Mouse (Mus musculus) liver, embryonic 18 days (tissue): ENCODE results near the gene Olfr1168. TPM values are rescaled to one million over a fixed set of nuclear protein-coding genes. Genes with fewer than 3 reads are reported as not detected.

Experiments used
- polyA plus RNA-seq: library from polyadenylated mRNA; depleted of rRNA; stranded (reverse); fragments of >200 nt; gene quantifications from 2 replicates; pipeline ENCODE4 v1.2.3, GENCODE M21; 2012; rRNA removed

Olfr1168 gene
- polyA plus RNA-seq, result not detected in 2 replicates

DNA sequence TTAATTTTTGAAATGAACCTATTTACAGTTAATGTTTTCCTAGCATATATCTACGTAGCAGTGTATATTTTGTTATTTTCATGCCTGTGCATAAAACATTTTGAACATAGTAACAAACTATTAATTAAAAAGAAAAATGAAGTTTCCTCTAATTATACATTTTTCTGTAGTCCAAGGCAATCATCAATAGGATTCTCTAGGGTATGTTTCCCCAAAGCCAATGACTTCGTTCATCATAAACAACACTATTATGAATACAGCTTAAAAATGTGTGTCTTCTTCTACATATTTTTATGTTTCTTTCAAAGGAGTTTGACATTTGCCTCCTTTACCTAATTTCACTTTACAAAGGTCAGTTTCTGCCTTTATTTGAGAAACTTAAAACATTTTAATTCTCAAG is at the start of gene Olfr1168:
Gene Olfr1168 (plus strand): TSS at position 301 of the 400 bp plus-strand sequence.

DNA sequence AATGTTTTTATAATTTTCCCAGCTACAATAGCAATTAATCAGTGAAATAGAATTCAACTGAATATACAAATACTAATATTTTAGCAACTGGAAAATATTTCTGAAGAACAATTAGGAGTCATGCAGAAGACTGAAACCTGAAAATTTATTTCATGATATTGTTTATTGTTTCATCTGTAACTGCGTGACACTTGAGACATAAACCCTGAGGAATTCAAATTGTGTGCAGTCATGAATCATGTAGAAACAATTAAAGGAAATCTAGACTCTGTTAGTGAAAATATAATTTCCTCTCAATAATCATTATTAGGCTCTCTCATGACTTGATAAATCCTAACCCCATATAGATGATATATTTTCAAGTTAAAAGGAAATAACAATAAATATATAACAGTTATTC is 26.6 kb upstream of the Olfr1168 start, which contains the start of gene Olfr1167:
Gene Olfr1167 (minus strand): TSS at position 101 of the 400 bp plus-strand sequence.

DNA sequence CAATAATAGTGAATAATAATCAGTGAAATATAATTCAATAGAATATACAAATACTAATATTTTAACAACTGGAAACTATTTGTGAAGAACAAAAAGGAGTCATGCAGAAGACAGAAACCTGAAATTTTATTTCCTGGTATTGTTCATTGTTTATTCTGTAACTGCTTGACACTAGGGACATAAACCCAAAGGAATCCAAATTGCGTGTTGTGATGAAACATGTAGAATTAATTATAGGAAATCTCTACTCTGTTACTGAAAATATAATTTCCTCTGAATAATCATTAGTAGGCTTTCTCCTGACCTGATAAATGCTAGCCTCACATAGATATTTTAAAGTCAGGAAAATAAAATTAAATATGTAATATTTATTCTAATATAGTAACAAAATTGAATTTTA is 46.6 kb downstream of the Olfr1168 start, which contains the start of gene Olfr1170:
Gene Olfr1170 (minus strand): TSS at position 101 of the 400 bp plus-strand sequence.

Other genes with a start within 250 kb of the Olfr1168 start
- gene Olfr1155, start 236.7 kb upstream of the Olfr1168 start, polyA plus RNA-seq, result not detected in 2 replicates
- gene Olfr1156, start 228.8 kb upstream of the Olfr1168 start, polyA plus RNA-seq, result not detected in 2 replicates
- gene Olfr1157, start 213.6 kb upstream of the Olfr1168 start, polyA plus RNA-seq, result not detected in 2 replicates
- not detected in 2 replicates for gene Olfr74, start 207.2 kb upstream of the Olfr1168 start, polyA plus RNA-seq
- not detected in 2 replicates for gene Olfr1158, start 191.8 kb upstream of the Olfr1168 start, polyA plus RNA-seq
- not detected in 2 replicates for gene Olfr1160, start 173.6 kb upstream of the Olfr1168 start, polyA plus RNA-seq
- not detected in 2 replicates for gene Olfr1161, start 159.1 kb upstream of the Olfr1168 start, polyA plus RNA-seq
- gene Olfr73, start 144.2 kb upstream of the Olfr1168 start, polyA plus RNA-seq, result not detected in 2 replicates
- not detected in 2 replicates for gene Olfr1162, start 130.8 kb upstream of the Olfr1168 start, polyA plus RNA-seq
- gene Olfr1163, start 110.0 kb upstream of the Olfr1168 start, polyA plus RNA-seq, result not detected in 2 replicates
- not detected in 2 replicates for gene Olfr1164, start 87.9 kb upstream of the Olfr1168 start, polyA plus RNA-seq
- not detected in 2 replicates for gene Olfr1166, start 53.6 kb upstream of the Olfr1168 start, polyA plus RNA-seq
- gene Olfr1167, start 26.7 kb upstream of the Olfr1168 start, polyA plus RNA-seq, result not detected in 2 replicates
- not detected in 2 replicates for gene Olfr1170, start 46.5 kb downstream of the Olfr1168 start, polyA plus RNA-seq
- gene Olfr1173, start 98.0 kb downstream of the Olfr1168 start, polyA plus RNA-seq, result not detected in 2 replicates
- gene Olfr1174-ps, start 133.3 kb downstream of the Olfr1168 start, polyA plus RNA-seq, result not detected in 2 replicates
- gene Olfr1175-ps, start 145.3 kb downstream of the Olfr1168 start, polyA plus RNA-seq, result not detected in 2 replicates
- gene Olfr1176, start 154.8 kb downstream of the Olfr1168 start, polyA plus RNA-seq, result not detected in 2 replicates
- not detected in 2 replicates for gene Olfr1177-ps, start 164.6 kb downstream of the Olfr1168 start, polyA plus RNA-seq
- gene Olfr1178, start 205.2 kb downstream of the Olfr1168 start, polyA plus RNA-seq, result not detected in 2 replicates
- gene Olfr1179, start 224.6 kb downstream of the Olfr1168 start, polyA plus RNA-seq, result not detected in 2 replicates
- not detected in 2 replicates for gene Olfr1180, start 237.3 kb downstream of the Olfr1168 start, polyA plus RNA-seq
- gene Olfr1181, start 244.3 kb downstream of the Olfr1168 start, polyA plus RNA-seq, result not detected in 2 replicates